Mouse (Mus musculus): ENCODE data around the gene Fsd2.

Fsd2 gene

DNA sequence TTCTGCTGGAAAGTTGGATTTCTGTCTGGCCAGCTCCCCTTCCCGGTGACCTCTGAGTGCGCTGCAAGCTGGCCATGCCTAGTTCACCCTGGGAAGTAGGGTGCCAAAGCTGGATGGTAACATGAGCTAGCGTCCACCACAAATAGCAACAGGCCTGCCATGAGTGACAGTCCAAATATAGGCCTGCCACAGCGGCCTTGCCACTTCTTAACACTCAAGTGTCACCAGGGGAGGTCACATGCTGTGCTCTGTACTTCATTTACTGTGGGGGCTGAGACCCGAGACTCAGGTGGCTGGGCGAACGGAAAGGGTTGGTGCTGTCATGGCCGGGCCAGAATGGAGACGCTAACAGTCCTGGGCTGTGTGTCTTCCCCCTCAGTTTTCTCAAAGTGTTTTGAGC, at the start of gene Fsd2:
Gene Fsd2 (minus strand): TSS at position 53 of the 400 bp plus-strand sequence.
- peak; percentile 31 for DNase-seq (ENCODE audit: low spot score)

GRCm38 (mm10) chr7:81615031-81615430, 48.3 kb upstream of the Fsd2 start:
- no peak for DNase-seq (ENCODE audit: low spot score)

GRCm38 (mm10) chr7:81612856-81613635, 46.3 kb upstream of the Fsd2 start:
- no peak for DNase-seq (ENCODE audit: low spot score)

GRCm38 (mm10) chr7:81610125-81610524, 43.4 kb upstream of the Fsd2 start:
- peak; percentile 56 for DNase-seq (ENCODE audit: low spot score)

- no peak for DNase-seq (ENCODE audit: low spot score)
These were observed 39.7 kb upstream of the Fsd2 start for GRCm38 (mm10) chr7:81606452-81606851.

DNA sequence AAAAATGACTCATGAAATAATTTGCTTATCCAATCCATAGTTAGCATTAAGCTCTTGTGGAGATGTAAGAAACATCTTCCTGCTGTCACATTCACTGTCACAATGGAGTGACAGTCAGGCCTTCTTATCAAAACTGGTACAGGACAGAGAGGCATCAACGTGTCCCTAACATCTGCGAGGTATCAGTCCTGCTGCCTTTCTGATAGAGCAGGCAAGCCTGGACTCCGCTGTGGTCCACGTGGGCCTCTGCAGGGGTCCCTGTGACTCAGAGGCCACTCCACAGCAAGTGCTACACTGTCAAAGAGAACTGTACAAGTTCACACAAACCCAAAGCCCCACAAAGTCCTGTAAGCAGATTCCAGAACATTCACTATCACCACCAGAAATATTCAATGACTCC, 38.7 kb upstream of the Fsd2 start:
- DNase-seq (ENCODE audit: low spot score): no peak

DNA sequence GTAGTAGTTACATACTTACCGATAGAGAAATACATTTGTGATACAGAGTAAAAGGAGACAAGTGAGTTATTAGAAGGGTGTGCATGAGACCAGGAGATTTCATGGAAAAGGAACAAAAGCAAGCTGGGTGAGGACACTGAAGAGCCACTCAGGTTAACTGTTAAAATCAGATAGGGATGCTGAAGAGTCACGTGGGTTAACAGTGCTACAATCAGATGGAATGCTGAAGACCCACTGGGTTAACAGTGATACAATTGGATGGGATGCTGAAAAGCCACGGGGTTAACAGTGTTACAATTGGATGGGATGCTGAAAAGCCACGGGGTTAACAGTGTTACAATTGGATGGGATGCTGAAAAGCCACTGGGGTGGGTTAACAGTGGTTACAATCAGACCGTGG, 38.2 kb upstream of the Fsd2 start:
- peak; percentile 0 for DNase-seq (ENCODE audit: low spot score)

GRCm38 (mm10) chr7:81599379-81600280, 32.9 kb upstream of the Fsd2 start:
- peak; percentile 17 for DNase-seq (ENCODE audit: low spot score)

GRCm38 (mm10) chr7:81597660-81598059, 30.9 kb upstream of the Fsd2 start:
- peak; percentile 36 for DNase-seq (ENCODE audit: low spot score)

GRCm38 (mm10) chr7:81596086-81596485, 29.3 kb upstream of the Fsd2 start:
- DNase-seq (ENCODE audit: low spot score): peak; percentile 36

DNA sequence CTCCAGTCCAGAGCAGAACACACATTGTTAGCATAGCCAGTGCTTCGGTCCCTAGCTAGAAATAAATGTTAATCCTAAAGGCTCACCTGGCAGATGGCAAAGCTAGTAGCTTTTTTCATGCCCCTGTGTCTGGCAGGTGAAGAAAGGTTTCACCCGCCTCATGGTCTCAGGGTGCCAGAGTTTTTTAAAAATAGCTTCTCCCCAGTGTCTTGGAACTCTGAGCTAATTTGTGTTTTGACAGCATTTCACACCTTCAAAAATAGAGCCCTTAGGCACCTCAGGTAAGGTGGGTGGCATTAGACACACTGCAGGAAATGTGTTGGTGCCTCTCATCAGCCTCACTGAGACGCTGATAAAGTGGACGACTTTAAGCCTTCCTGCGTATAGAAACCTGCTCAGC, 28.3 kb upstream of the Fsd2 start:
- DNase-seq (ENCODE audit: low spot score): no peak

GRCm38 (mm10) chr7:81593387-81593786, 26.6 kb upstream of the Fsd2 start:
- DNase-seq (ENCODE audit: low spot score): peak; percentile 33

DNA sequence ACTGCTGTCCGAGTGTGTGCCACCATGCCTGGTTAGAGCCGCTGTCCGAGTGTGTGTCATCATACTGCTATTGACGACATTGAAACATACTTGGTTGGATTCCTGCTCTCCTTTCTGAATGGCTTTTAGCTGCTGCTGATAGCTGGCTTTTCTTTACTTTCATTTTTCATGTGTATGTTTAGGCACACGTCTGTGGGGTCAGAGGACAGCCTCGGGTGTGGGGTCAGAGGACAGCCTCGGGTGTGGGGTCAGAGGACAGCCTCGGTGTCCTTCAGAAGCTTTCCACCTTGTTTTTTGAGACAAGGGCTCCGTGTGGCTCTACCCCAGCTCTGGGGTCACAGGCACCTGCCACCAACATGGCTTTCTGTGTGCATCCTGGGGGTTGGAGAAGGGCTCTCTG, 25.9 kb upstream of the Fsd2 start:
- peak; percentile 25 for DNase-seq (ENCODE audit: low spot score)

- no peak for DNase-seq (ENCODE audit: low spot score)
These were observed 20.5 kb upstream of the Fsd2 start for GRCm38 (mm10) chr7:81587238-81587637.

DNA sequence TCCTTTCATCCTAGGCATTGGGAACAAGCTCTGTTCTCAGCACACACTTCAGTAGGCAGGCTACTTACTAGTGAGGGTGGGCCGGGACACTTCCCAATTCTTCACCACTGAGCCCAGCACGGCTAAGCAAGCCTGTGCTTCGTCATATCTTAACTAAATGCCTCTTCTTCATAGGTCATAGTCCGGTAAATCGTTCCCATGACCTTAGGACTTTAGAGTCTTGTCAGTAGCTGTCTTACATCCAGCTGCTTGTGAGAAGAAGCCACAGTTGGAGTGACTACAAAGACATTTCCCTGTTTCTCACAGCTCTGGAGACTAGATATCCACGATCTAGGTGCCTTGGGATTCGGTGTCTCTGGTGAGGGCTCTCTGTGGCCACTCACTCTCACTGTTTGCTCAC, 18.6 kb upstream of the Fsd2 start:
- DNase-seq (ENCODE audit: low spot score): no peak

DNA sequence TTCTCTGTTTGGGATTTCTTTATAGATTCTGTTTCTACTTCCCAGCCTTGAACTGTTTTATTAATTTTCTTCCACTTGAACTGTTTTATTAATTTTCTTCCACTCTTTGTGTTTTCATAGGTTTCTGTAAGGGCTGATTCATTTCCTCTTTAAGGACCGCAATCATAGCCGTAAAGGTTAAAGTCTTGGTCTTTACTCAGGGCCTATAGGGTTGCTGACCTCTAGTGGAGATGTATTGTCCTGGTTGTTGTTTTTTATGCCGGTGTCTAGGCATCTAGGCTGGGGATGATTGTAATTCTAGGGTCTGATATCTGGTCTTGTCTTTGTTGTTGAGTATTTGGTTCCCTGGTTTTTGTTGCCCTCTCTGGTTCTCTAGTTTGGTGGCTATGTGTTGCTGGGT, 16.8 kb upstream of the Fsd2 start:
- no peak for DNase-seq (ENCODE audit: low spot score)

- no peak for DNase-seq (ENCODE audit: low spot score)
These were observed 12.6 kb upstream of the Fsd2 start for GRCm38 (mm10) chr7:81579312-81579711.

DNA sequence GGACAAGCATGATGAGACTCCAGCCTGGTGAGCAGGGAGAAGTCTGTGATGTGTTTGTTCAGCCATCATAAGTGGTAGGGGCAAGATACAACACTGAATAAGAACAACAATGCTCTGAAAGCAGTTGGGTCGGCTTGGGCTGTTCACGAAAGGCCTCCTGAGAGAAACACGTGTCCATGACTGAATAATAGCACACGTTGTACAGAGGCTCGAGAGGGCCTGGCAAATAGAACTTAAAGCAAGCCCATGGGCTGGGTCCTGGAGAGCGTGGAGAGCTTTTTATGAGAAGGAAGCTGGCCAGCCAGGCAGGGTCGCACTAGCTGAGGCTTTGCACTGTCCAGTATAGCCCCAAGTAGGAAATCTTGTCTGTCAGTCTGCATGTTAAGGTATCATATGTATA, 11.7 kb upstream of the Fsd2 start:
- DNase-seq (ENCODE audit: low spot score): no peak

DNA sequence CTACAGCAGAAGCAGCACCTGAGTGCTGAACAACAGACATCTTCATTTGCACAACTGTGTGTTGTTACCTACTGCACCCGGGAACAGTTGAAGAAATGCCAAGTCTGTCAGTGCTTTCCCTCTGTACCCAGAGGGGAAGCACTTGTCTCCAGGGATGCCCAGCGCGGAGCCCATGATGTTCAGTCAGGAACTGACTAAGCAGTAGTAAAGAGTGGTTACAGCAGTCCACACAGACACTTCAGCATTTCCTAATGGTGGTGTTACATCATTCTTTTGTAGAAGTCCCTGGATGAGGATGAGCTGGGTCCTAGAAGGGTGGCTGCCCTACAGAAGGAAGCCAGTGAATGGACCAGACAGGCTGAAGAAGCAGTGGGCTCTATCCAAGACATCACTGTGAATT, 11.1 kb upstream of the Fsd2 start:
- no peak for DNase-seq (ENCODE audit: low spot score)

DNA sequence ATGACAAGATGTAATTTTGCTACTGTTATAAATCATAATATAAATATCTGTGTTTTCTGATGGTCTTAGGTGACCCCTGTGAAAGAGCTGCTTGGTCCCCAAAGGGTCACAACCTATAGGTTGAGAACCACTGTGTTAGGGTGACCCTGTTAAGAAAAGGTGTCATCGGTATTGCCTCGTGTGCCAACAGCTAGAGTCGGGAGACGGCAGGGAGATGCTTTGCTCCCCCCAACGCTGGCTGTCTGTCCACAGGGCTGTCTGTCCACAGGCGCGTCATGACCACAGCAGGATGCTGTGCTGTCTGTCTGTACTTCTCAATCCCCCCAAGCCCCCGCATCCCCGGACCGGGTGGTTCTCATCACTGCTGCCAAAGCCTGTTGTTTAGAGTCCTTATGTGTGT, 8.9 kb upstream of the Fsd2 start:
- DNase-seq (ENCODE audit: low spot score): peak; percentile 39

DNA sequence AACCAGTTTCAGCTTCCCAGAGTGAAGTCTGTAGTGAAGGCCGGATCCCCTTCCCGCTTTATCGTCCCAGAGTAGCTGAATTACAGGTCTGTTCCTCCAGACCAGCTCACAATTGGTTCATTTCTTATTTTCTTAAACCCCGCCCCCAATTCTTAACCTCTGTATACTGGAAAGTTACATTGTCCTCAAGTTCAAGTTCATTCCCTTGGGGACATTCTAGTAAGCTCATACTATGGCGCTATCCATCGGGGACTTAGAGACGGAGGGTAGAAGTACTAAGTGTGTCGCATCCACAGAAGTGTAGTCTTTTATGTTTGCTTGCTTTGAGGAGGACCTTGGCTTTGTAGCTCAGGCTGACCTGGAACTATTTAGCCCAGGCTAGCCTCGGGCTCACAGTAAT, 7.1 kb upstream of the Fsd2 start:
- peak; percentile 8 for DNase-seq (ENCODE audit: low spot score)

GRCm38 (mm10) chr7:81573397-81573796, 6.7 kb upstream of the Fsd2 start:
- peak; percentile 35 for DNase-seq (ENCODE audit: low spot score)

GRCm38 (mm10) chr7:81572610-81573268, 6.0 kb upstream of the Fsd2 start:
- peak; percentile 25 for DNase-seq (ENCODE audit: low spot score)

Data from testis, postnatal 10 days (tissue).